Mouse (Mus musculus): ENCODE data around the gene Adarb1.

- TF ChIP-seq CTCF (conservative IDR thresholded peaks at IDR 0.05; ENCODE audit: insufficient read depth, insufficient read length, low read depth, low read length) (no peak), POLR2A (IDR thresholded peaks at IDR 0.05; ENCODE audit: low read depth, low read length) (no peak)
Observed at GRCm38 (mm10) chr10:77308978-77309377, 109.1 kb downstream of the Adarb1 start.
